Mouse (Mus musculus): ENCODE measurements around the gene Setdb1. TPM values are rescaled to one million over a fixed set of nuclear protein-coding genes. Genes with fewer than 3 reads are reported as not detected.

The Setdb1 gene
- total RNA-seq, 1 experiment = 59.1 TPM

DNA sequence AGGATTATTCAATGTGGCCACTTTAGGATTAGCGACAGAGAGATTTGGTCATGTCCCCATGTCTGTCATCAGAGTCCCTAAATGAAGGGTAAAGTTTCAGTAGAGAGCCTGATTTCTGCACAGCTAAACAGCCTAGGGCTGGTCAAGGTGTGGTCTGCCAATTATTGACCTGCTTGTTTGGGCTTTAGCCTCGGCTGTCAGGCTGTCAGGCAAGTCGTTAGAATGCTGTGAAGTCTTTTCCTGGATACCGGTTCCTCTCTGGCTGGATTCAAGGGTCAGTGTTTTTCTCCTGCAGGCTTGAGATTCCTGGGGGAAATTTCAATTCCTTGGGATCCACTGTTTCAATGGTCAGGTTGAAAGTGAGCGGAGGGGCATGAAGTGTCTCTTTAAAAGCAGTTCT, 71.0 kb downstream of the Setdb1 start:
- Histone ChIP-seq H3K27ac (ENCODE audit: insufficient read depth, low read depth, low read length, poor library complexity, severe bottlenecking) (peak overlapping the region; percentile 36; the same call in 1 of the 2 replicates), H3K36me3 (ENCODE audit: control insufficient read depth, insufficient read depth, low read length, poor library complexity, severe bottlenecking) (peaks cover 12% of the 10 kb centered on the region), H3K9ac (ENCODE audit: insufficient read depth, low read depth, low read length, poor library complexity, severe bottlenecking) (peak overlapping the region; percentile 76; the same call in 1 of the 2 replicates), H3K9me3 (ENCODE audit: control insufficient read depth, insufficient read depth, low read depth, low read length) (no peaks in the 10 kb centered on the region), H3K4me3 (ENCODE audit: insufficient read depth in 1 of 2, low read depth in 1 of 2, low read length in 2 of 2, poor library complexity in 1 of 2, severe bottlenecking in 1 of 2) (peak overlapping the region in 1 of 2 experiments; percentile 47; a peak in 1 of 4 replicates), H3K4me1 (ENCODE audit: control insufficient read depth in 2 of 2, insufficient read depth in 2 of 2, low read length in 2 of 2, poor library complexity in 1 of 2) (peaks cover 2 to 17% of the 10 kb centered on the region in 2 experiments; a peak in 3 of 4 replicates)
- no peak for TF ChIP-seq MAFK (IDR thresholded peaks at IDR 0.05; ENCODE audit: insufficient read depth, low read depth, low read length)
- TF ChIP-seq HCFC1 (IDR thresholded peaks at IDR 0.05; ENCODE audit: borderline replicate concordance, insufficient read depth, low read length) = no peak
- TF ChIP-seq ZC3H11A (IDR thresholded peaks at IDR 0.05; ENCODE audit: borderline replicate concordance, low read depth, low read length) = no peak
- in situ Hi-C loops (cut with MboI; ENCODE audit: low sequenced_read_pairs in 2 of 2, unreplicated experiment in 2 of 2) = no loop called here
- no peak for DNase-seq (ENCODE audit: low read depth, low spot score)

DNA sequence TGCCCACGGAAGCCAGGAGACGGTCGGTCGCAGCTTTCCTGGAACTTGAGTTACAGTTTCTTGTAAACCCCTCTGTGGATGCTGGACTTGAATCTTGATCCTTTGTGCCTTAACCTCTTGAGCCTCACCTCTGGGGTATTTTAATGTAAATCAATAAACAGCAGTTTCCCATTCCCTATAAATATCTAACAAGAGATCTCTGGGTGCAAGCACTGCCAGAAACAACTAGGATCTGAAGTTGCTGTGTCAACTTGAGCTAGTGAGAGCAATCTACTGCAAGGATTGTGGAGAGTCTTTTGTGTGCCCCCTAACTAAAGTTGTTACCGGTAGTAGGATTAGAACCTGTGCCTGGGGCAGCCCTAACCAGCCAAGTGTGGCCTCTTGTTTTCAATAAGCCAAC, 71.6 kb downstream of the Setdb1 start:
- no peak for DNase-seq (ENCODE audit: low read depth, low spot score)
- peaks cover 12% of the 10 kb centered on the region for H3K36me3 ChIP-seq (ENCODE audit: control insufficient read depth, insufficient read depth, low read length, poor library complexity, severe bottlenecking)
- TF ChIP-seq MAFK (IDR thresholded peaks at IDR 0.05; ENCODE audit: insufficient read depth, low read depth, low read length) (no peak), HCFC1 (IDR thresholded peaks at IDR 0.05; ENCODE audit: borderline replicate concordance, insufficient read depth, low read length) (no peak), ZC3H11A (IDR thresholded peaks at IDR 0.05; ENCODE audit: borderline replicate concordance, low read depth, low read length) (no peak), ZNF384 (IDR thresholded peaks at IDR 0.05; ENCODE audit: low read depth, low read length) (no peak), CHD2 (IDR thresholded peaks at IDR 0.05; ENCODE audit: low read depth, low read length) (no peak)
- H3K4me3 ChIP-seq (ENCODE audit: insufficient read depth in 1 of 2, low read depth in 1 of 2, low read length in 2 of 2, poor library complexity in 1 of 2, severe bottlenecking in 1 of 2) = peak overlapping the region in 1 of 2 experiments; percentile 82; a peak in 1 of 4 replicates
- H3K9me3 ChIP-seq (ENCODE audit: control insufficient read depth, insufficient read depth, low read depth, low read length) = no peaks in the 10 kb centered on the region
- peaks cover 2 to 12% of the 10 kb centered on the region in 2 experiments; a peak in 3 of 4 replicates for H3K4me1 ChIP-seq (ENCODE audit: control insufficient read depth in 2 of 2, insufficient read depth in 2 of 2, low read length in 2 of 2, poor library complexity in 1 of 2)
- H3K27ac ChIP-seq (ENCODE audit: insufficient read depth, low read depth, low read length, poor library complexity, severe bottlenecking) = peak overlapping the region; percentile 24; the same call in 1 of the 2 replicates
- in situ Hi-C loops (cut with MboI; ENCODE audit: low sequenced_read_pairs in 2 of 2, unreplicated experiment in 2 of 2) = no loop called here
- H3K9ac ChIP-seq (ENCODE audit: insufficient read depth, low read depth, low read length, poor library complexity, severe bottlenecking) = peak overlapping the region; percentile 52; the same call in 1 of the 2 replicates

DNA sequence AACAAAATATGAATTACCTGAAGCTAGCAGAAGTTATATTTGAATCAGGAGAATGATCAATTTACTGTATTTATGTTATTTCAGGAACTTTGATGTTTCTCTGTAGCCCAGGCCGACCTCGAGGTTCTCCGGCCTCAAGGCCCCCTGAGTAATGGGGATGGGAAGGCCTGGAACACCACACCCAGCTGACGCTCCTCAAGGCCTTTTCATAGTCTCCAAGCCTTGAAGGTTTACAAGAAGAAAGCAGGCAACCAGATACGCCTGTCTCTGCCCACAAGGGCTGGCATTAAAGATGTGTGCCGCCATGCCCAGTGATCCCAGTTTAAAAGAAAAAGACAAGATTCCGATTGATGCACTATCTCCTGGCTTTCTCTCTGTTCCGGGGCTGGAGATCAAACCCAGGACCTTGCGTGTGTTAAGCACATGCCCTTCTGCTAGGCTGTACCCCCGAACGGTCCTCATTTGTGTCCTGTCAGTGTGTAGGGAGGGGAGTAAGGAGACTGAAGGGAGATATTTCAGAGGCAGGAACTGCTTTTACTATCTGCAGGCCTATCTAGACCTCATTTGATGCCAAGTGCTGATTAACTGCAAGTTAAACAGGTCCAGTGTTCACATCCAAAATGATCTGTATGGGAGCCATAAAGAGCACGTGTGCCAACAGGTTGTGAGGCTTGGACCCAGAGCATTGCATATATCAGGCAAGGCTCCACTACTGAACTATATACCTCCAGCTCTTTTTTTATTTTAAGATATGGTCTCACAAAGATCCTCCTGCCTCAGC, 72.3 kb downstream of the Setdb1 start:
- DNase-seq (ENCODE audit: low read depth, low spot score) = no peak
- peak overlapping the region; percentile 82 to 94; a peak in 2 of 4 replicates for H3K4me3 ChIP-seq (ENCODE audit: insufficient read depth in 1 of 2, low read depth in 1 of 2, low read length in 2 of 2, poor library complexity in 1 of 2, severe bottlenecking in 1 of 2)
- H3K36me3 ChIP-seq (ENCODE audit: control insufficient read depth, insufficient read depth, low read length, poor library complexity, severe bottlenecking) = peaks cover 12% of the 10 kb centered on the region
- no peaks in the 10 kb centered on the region for H3K9me3 ChIP-seq (ENCODE audit: control insufficient read depth, insufficient read depth, low read depth, low read length)
- H3K4me1 ChIP-seq (ENCODE audit: control insufficient read depth in 2 of 2, insufficient read depth in 2 of 2, low read length in 2 of 2, poor library complexity in 1 of 2) = peaks cover 2 to 9% of the 10 kb centered on the region in 2 experiments; a peak in 3 of 4 replicates
- 0 out of 2 replicates have a peak overlapping the region, but pooled peaks have one; percentile 1 for H3K27ac ChIP-seq (ENCODE audit: insufficient read depth, low read depth, low read length, poor library complexity, severe bottlenecking)
- H3K9ac ChIP-seq (ENCODE audit: insufficient read depth, low read depth, low read length, poor library complexity, severe bottlenecking) = peak overlapping the region; percentile 63; the same call in 1 of the 2 replicates
- in situ Hi-C loops (cut with MboI; ENCODE audit: low sequenced_read_pairs in 2 of 2, unreplicated experiment in 2 of 2) = no loop called here
- TF ChIP-seq ZC3H11A (IDR thresholded peaks at IDR 0.05; ENCODE audit: borderline replicate concordance, low read depth, low read length) (no peak), MAFK (IDR thresholded peaks at IDR 0.05; ENCODE audit: insufficient read depth, low read depth, low read length) (no peak), CHD2 (IDR thresholded peaks at IDR 0.05; ENCODE audit: low read depth, low read length) (no peak), HCFC1 (IDR thresholded peaks at IDR 0.05; ENCODE audit: borderline replicate concordance, insufficient read depth, low read length) (no peak), ZNF384 (IDR thresholded peaks at IDR 0.05; ENCODE audit: low read depth, low read length) (no peak)

DNA sequence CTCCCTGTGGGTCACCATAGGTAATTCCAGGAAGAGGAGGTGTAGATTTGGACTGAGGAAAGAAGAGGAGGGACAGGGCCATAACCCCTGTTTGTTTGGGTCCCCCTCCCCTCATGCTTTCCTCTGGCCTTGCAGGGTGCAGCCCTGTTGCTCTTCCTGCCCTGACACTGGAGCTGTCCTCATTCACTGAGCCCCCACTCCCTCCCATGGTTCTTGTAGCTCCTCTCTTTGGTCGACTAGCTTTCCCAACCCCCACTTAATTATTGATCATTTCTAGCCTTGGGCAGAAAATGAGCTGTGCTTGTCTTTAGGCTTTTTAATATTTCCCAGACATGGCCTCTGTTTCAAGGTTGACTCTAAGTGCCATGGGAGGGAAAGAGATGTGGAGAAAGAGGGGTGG, 72.9 kb downstream of the Setdb1 start:
- Histone ChIP-seq H3K4me3 (ENCODE audit: insufficient read depth in 1 of 2, low read depth in 1 of 2, low read length in 2 of 2, poor library complexity in 1 of 2, severe bottlenecking in 1 of 2) (peak overlapping the region; percentile 82 to 94), H3K27ac (ENCODE audit: insufficient read depth, low read depth, low read length, poor library complexity, severe bottlenecking) (no peak overlapping the region), H3K4me1 (ENCODE audit: control insufficient read depth in 2 of 2, insufficient read depth in 2 of 2, low read length in 2 of 2, poor library complexity in 1 of 2) (peaks cover 2 to 7% of the 10 kb centered on the region in 2 experiments; a peak in 3 of 4 replicates), H3K9me3 (ENCODE audit: control insufficient read depth, insufficient read depth, low read depth, low read length) (no peaks in the 10 kb centered on the region), H3K9ac (ENCODE audit: insufficient read depth, low read depth, low read length, poor library complexity, severe bottlenecking) (no peak overlapping the region; the same call in 1 of the 2 replicates), H3K36me3 (ENCODE audit: control insufficient read depth, insufficient read depth, low read length, poor library complexity, severe bottlenecking) (peaks cover 10% of the 10 kb centered on the region)
- in situ Hi-C loops (cut with MboI; ENCODE audit: low sequenced_read_pairs in 2 of 2, unreplicated experiment in 2 of 2) = no loop called here
- no peak for DNase-seq (ENCODE audit: low read depth, low spot score)
- TF ChIP-seq ZC3H11A (IDR thresholded peaks at IDR 0.05; ENCODE audit: borderline replicate concordance, low read depth, low read length) (no peak), HCFC1 (IDR thresholded peaks at IDR 0.05; ENCODE audit: borderline replicate concordance, insufficient read depth, low read length) (no peak), MAFK (IDR thresholded peaks at IDR 0.05; ENCODE audit: insufficient read depth, low read depth, low read length) (no peak), ZNF384 (IDR thresholded peaks at IDR 0.05; ENCODE audit: low read depth, low read length) (no peak), CHD2 (IDR thresholded peaks at IDR 0.05; ENCODE audit: low read depth, low read length) (no peak)

Measured in ES-E14 (cell line).